Mouse (Mus musculus) cerebellum, adult (tissue): ENCODE results near the gene Armc3.
"Not testable (repeated sequence)": the region's sequence is repeated elsewhere in the genome, so short reads cannot be mapped to it uniquely, and the experiment has no call there.

Experiments used
- ATAC-seq: cut with Nextera tagmentation; 2 replicates; pipeline ENCODE4 v1.9.2; 2017; ENCODE audit warnings: mild to moderate bottlenecking, moderate library complexity, mixed read lengths; ENCODE audit not compliant: insufficient number of reproducible peaks, low FRiP score, low TSS enrichment

The Armc3 gene

DNA sequence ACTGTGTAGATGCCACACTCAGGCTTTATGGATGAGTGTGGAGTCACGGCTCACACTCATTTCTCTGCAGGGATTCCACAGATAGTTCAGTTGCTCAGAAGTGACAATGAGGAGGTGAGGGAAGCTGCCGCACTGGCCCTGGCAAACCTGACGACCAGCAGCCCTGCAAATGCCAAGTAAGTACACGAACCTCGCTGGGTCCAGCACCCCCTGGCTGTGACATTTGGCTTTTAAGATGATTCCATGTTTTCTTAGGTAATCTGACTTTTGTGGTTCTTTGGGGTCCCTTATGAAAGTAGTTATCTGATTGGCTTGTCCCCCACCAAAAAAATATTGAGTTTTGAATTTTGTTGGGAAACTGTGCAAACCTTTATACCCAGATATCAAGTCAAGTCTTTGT lies 70.9 kb downstream of the Armc3 start:
- no peak for ATAC-seq

- no peak for ATAC-seq
These were observed 71.6 kb downstream of the Armc3 start for GRCm38 (mm10) chr2:19270709-19271120.

GRCm38 (mm10) chr2:19274583-19274982 lies 75.5 kb downstream of the Armc3 start:
- no peak for ATAC-seq

GRCm38 (mm10) chr2:19275602-19276539 lies 76.8 kb downstream of the Armc3 start:
- peak; percentile 74 for ATAC-seq

DNA sequence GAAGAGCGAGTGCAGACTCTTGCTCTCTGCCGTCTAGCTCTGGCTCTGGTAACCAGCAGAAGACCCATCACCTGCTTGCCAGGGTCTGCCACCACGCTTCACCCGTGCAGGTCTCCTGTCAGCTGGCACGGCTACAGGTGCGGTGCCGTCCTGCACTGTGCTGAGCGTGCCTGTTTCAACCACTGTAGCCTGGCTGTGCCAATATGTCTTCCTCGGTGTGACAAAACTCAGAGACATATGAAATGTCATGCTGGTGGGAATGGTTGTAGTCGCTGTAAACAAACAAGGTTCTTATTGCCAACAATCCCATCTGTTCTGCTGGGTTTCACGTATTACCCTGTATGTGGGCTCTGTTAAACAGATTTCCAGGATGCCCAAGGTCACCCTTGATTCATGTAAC lies 81.2 kb downstream of the Armc3 start:
- no peak for ATAC-seq

DNA sequence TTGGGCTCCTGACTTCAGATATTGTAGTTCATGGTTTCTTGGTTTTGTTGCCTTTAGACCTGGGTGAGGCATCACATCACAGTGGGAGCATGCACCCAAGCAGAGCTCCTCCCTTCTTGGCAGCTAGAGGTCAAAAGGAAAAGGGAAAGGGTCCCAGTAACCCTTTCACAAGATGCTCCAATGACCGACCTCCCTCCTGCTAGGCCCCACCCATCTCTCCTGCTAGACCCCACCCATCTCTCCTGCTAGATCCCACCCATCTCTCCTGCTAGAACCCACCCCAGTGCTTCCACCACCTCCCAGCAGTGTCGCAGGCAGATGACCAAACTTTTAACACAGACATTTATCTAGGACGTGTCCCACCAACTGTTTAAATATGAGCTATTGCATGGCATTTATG lies 93.3 kb downstream of the Armc3 start:
- ATAC-seq = no peak

DNA sequence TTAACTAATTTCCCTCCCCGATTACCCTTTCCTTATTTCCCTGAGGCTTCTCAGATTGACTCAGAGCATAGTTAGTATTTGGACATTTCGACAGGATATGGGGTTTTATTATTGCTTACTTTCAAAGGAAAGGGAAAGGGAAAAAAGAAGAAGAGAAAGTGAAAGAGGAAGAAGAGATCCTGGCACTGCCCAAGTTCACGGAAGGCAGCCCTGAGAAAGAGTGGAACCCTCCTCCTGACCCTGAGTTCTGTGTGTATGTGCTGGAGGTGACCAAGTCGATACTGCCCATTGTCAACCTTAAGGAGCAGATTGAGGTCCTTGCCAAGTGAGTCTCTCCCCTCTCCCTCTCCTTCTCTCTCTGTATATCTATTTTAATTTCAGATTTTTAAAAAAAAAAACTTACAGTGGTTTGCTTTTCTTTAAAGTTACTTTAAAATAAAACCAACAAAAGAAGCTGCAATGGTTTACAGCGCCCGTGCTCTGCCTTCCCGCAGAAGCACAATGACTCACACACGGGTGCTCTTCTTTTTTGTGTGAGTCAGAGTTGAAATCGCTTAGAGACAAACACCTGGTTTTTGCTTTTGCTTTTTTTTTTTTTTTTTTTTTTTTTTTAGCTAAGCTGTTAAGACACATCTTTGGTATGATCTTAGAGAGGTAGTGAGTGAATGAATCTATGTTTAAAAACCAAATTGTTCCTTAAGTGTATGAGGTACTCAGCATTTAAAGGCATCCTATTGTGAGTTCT lies 101.4 kb downstream of the Armc3 start:
- ATAC-seq = no peak

GRCm38 (mm10) chr2:19301251-19301650 lies 102.1 kb downstream of the Armc3 start:
- no peak for ATAC-seq

DNA sequence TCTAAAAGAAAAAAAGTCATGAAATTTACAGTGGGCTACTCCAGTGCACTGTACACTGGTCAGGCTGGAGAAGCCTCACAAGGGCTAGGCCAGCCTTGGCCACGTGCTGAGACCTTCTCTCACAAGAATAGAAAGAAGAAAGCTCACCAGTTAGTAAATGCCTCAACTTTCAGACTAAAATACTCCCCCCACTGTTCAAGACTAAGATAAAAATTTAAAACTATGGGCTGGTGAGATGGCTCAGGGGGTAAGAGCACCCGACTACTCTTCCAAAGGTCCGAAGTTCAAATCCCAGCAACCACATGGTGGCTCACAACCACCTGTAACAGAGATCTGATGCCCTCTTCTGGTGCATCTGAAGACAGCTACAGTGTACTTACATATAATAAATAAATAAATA lies 104.0 kb downstream of the Armc3 start:
- not testable (repeated sequence) for ATAC-seq

DNA sequence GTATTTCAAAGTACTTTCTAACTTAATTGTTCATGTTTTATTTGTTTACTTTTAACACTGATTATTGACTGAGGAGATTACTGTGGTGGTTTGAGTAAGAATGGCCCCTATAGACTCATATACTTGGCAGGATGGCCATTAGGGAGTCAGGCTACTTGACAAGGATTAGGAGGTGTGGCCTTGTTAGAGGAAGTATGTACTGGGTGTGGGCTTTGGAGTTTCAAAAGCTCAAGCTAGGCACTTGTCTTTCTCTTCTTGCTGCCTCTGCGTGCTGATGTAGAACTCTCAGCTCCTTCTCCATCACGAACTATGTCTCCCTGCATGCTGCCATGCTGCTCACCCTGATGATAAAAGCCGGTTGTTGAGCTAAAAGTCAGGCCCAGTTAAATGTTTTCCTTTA lies 111.4 kb downstream of the Armc3 start:
- ATAC-seq = no peak

DNA sequence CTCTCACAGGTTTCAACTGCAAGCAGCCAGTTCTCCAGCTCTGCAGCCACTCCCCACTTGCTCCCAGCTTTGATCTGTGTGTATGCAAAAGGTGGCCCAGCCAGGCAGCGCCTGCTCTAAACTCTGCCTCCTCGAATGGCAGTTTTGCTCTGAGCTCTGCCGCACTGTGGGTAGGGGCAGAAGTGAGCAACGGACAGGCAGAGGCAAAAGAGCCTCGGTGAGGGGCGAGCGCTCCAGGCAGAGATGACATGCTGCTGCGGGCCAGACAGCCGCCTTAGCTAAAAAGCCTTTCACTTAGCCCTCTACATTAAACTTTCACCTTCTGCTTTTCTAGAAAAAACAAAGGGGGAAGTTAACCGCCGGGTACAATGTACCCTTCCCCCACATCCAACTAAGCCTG lies 117.0 kb downstream of the Armc3 start:
- ATAC-seq = no peak

- no peak for ATAC-seq
These were observed 117.6 kb downstream of the Armc3 start for GRCm38 (mm10) chr2:19316691-19317090.

- not testable (repeated sequence) for ATAC-seq
These were observed 118.2 kb downstream of the Armc3 start for GRCm38 (mm10) chr2:19317151-19317812.

GRCm38 (mm10) chr2:19318499-19318898 lies 119.4 kb downstream of the Armc3 start:
- ATAC-seq = no peak

DNA sequence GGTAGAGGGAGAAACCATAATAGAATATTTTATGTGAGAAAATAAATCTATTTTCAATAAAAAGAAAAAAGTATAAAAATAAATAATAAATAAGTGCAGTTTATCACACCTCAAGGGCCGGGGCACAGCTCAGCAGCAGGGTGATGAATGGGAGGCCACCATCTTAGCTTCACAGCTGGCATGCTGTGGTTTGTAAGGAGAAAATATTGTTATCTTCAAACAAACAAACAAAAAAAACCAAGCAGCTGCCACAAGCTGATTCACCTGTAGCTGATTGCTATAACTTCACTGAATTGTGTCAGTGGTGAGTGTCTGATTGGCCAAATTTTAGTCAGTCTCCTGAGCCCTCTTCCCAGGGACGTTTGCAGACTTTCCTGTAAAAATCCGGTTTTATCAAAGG lies 120.2 kb downstream of the Armc3 start:
- ATAC-seq = no peak

DNA sequence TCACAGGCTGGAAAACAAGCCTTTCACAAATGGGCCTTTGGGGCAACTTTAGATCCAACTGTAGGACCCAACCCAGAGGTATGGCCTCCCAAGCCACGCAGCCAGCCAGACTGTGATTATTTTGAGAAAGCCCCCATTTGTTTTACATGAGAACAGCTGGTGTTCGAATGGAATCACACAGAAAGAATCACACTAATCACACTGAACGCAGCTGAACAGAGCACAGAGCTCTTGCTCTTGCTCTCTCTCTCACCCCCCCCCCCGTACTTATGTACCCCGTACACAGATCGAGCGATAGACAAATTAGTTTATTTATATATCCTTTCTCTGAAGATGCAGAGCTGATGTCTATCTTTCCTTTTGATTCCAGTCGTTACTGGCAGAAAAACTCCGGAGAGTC lies 123.3 kb downstream of the Armc3 start:
- no peak for ATAC-seq

DNA sequence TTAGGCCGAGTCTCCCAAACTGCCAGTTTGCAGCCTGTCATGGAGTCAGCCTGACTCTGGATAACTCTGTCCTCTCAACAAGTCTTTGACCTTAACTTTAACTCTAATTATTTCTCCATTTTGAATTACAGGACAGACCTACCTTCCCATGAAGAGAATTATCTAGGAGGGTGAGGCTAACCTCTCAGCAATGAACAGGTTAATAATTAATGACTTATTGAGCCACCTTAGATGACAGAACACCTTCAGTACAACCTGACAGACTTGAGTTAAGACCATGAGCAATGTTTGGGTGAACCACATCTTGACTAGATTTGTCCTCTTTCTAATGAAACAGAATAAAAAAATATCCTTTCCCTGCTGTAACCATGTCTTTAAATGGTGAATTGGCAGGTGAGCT lies 127.3 kb downstream of the Armc3 start:
- no peak for ATAC-seq

DNA sequence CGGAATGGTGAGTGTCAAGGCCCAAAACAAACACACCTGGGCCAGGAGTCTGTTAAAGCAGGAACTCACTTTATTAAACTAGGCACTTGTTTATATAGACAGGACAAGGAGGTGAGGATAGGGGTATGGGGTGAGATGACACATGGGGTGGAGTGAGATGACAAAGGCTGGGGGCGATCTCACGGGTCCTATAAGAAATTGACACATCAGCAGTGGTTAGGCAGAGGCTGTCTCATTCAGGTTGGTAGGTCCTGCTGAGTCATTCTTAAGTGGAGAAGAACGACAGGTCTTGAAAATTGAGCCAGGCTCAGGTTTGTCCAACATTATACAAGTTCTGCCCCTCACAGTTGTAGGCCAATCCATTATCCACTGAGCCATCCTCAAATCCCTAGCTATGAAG lies 128.7 kb downstream of the Armc3 start:
- no peak for ATAC-seq

DNA sequence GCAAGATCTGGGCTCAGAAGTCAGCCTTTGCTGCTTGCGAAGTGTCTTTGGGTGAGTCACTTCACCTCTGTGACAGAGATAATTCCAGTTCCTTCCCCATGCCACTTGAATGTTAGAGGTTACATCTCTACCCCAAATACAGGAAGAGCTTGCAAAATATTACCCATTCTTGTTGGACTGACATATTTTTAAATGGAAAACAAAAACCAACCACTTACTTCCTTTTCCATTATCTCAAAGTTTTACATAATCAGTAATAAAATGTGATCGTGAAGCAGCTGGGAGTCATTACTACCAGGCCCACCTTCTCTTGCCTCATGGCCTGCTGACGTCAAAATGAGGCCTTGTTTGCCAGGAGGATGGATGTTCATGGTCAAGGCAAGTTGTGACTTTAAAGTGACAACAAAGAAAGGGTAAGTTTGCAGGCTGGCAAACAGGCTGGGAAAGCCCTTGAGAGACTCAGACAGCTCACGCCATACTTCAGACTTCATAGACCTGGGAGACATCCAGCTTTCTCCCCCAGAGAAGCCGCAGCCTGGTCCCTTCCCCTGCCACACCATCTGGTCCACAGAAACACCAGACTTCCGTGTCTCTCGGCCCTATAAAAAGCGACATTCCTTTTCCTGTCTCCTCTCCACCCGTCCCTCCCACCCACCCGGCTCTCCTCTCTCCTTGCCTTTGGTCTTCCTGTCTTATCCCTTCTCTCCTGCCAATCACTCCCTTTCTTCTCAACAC lies 145.0 kb downstream of the Armc3 start:
- no peak; the same call in 1 of the 2 replicates for ATAC-seq
